Mouse (Mus musculus): ENCODE results near the gene Tgfbr2. TPM values are rescaled to one million over a fixed set of nuclear protein-coding genes. Genes with fewer than 3 reads are reported as not detected.
A peak's percentile ranks its signal among the peaks of the same experiment; 100 is the strongest.

Tgfbr2 gene
- polyA plus RNA-seq, 1 experiment from 2014 or later = 49.7 TPM

DNA sequence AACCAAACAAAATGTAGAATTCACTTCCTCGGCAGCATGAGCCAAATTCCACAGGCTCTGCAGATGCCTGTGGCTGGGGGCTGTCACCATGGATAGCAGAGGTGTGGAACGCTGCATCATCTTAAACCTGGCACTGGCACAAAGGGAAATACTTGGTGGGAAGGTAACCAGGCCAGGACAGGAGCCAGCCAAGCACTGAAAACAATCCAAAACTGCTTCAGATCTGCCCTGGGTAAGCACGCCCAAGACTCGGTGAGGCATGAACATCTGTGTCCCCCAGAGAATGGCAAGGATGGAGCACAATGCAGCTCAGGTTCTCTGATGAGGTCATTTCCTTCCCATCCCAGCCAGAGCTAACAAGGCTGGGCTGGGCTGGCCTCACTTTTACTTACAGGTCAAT lies 43.6 kb upstream of the Tgfbr2 start:
- WGBS = 3% methylated on average over 4 of the region's 4 CpGs
- no peaks in the 10 kb centered on the region for H3K36me3 ChIP-seq (ENCODE audit: control insufficient read depth, insufficient read depth, low read length)
- ATAC-seq (ENCODE audit: low read depth) = peak; percentile 94

DNA sequence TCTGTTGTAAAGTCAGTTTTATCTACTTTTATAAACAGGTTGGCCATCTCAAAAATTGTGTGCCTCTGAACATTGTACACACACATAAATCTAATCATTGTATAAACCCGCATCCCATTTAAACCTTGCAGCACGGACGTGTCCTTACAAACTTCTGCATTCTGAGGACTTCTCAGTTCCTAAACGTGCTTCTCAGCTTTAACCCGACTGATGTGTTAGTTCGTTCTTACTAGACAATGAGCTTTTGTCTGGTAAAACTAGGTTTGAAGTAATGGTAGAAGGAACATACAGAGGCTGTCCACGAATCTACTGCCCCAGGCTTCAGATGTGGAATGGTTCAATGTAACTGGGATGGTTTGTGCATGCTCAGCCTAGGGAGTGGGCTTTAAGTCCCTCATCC lies 41.9 kb upstream of the Tgfbr2 start:
- H3K4me1 ChIP-seq (ENCODE audit: control insufficient read depth, insufficient read depth, low read length) = peaks cover 29% of the 10 kb centered on the region
- no peaks in the 10 kb centered on the region for H3K9me3 ChIP-seq (ENCODE audit: control insufficient read depth, low read length)

More for the DNA sequence above, 43.6 kb upstream of the Tgfbr2 start:
- no peaks in the 10 kb centered on the region for H3K27me3 ChIP-seq (replicated peaks; ENCODE audit: control insufficient read depth, insufficient read depth, low read length)
- no peak overlapping the region for H3K4me3 ChIP-seq (ENCODE audit: low read depth, low read length)
- peak; percentile 95 for DNase-seq (ENCODE audit: low spot score)
- peak overlapping the region; percentile 90 for H3K27ac ChIP-seq (replicated peaks; ENCODE audit: low read depth, low read length)
- no peaks in the 10 kb centered on the region for H3K9me3 ChIP-seq (ENCODE audit: control insufficient read depth, low read length)
- H3K9ac ChIP-seq (ENCODE audit: low read depth, low read length) = no peak overlapping the region
- H3K4me1 ChIP-seq (ENCODE audit: control insufficient read depth, insufficient read depth, low read length) = peaks cover 17% of the 10 kb centered on the region
- H3K4me2 ChIP-seq (ENCODE audit: low read depth, low read length) = no peak overlapping the region

DNA sequence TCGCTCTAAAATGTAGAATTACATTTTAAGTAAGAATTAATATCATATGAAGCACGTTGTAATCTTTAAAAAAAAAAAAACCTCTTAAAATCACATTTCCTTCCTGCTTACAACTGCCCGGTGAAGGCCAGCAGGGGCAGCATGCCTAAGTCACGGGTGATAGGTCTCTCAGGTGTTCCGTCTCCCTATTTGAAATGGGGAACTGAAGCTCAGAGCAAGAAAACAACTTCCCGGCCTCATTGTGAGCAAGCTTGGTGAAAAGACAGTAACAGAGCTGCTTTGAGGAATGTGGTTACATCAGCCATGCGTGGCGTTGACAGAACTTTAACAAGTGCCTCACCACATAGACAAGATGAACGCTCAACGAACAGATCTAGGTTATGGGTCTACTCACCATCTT lies 41.5 kb upstream of the Tgfbr2 start:
- no peak overlapping the region for H3K4me3 ChIP-seq (ENCODE audit: low read depth, low read length)
- DNase-seq (ENCODE audit: low spot score) (no peak), ATAC-seq (ENCODE audit: low read depth) (no peak)
- H3K4me2 ChIP-seq (ENCODE audit: low read depth, low read length) = no peak overlapping the region
- 78% methylated on average over 10 of the region's 10 CpGs for WGBS
- peaks cover 29% of the 10 kb centered on the region for H3K4me1 ChIP-seq (ENCODE audit: control insufficient read depth, insufficient read depth, low read length)
- no peak overlapping the region for H3K9ac ChIP-seq (ENCODE audit: low read depth, low read length)
- H3K27ac ChIP-seq (replicated peaks; ENCODE audit: low read depth, low read length) = no peak overlapping the region
- H3K36me3 ChIP-seq (ENCODE audit: control insufficient read depth, insufficient read depth, low read length) = no peaks in the 10 kb centered on the region
- H3K27me3 ChIP-seq (replicated peaks; ENCODE audit: control insufficient read depth, insufficient read depth, low read length) = no peaks in the 10 kb centered on the region
- no peaks in the 10 kb centered on the region for H3K9me3 ChIP-seq (ENCODE audit: control insufficient read depth, low read length)

More for the DNA sequence above, 41.9 kb upstream of the Tgfbr2 start:
- no peak overlapping the region for H3K4me2 ChIP-seq (ENCODE audit: low read depth, low read length)
- H3K36me3 ChIP-seq (ENCODE audit: control insufficient read depth, insufficient read depth, low read length) = no peaks in the 10 kb centered on the region
- no peak overlapping the region for H3K9ac ChIP-seq (ENCODE audit: low read depth, low read length)
- 80% methylated on average over 7 of the region's 7 CpGs for WGBS
- DNase-seq (ENCODE audit: low spot score) (no peak), ATAC-seq (ENCODE audit: low read depth) (no peak)
- H3K27me3 ChIP-seq (replicated peaks; ENCODE audit: control insufficient read depth, insufficient read depth, low read length) = no peaks in the 10 kb centered on the region
- H3K4me3 ChIP-seq (ENCODE audit: low read depth, low read length) = no peak overlapping the region
- H3K27ac ChIP-seq (replicated peaks; ENCODE audit: low read depth, low read length) = no peak overlapping the region

DNA sequence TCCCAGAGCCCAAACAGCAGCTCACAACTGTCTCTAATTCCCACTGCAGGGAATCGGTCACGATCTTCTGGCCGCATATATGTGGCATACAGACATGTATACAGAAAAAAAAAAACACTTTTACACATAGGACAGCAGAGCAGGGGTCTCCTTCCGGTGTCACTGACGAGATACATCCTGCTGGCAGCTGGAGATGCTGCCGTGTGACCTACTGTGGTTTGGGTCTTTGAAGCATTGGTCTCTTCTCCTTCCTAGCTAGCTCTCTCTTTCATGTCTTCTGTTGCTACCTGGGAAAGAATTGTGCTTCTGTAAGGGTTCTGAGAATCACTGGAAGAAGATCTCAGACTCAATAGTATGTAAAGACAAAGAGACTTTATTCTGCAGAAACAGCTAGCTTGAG lies 39.1 kb upstream of the Tgfbr2 start:
- WGBS = 82% methylated on average over 6 of the region's 6 CpGs
- H3K27ac ChIP-seq (replicated peaks; ENCODE audit: low read depth, low read length) = no peak overlapping the region
- H3K36me3 ChIP-seq (ENCODE audit: control insufficient read depth, insufficient read depth, low read length) = no peaks in the 10 kb centered on the region
- no peak overlapping the region for H3K9ac ChIP-seq (ENCODE audit: low read depth, low read length)
- no peak overlapping the region for H3K4me3 ChIP-seq (ENCODE audit: low read depth, low read length)
- DNase-seq (ENCODE audit: low spot score) (no peak), ATAC-seq (ENCODE audit: low read depth) (no peak)
- H3K9me3 ChIP-seq (ENCODE audit: control insufficient read depth, low read length) = no peaks in the 10 kb centered on the region
- no peak overlapping the region for H3K4me2 ChIP-seq (ENCODE audit: low read depth, low read length)
- peaks cover 20% of the 10 kb centered on the region for H3K4me1 ChIP-seq (ENCODE audit: control insufficient read depth, insufficient read depth, low read length)
- no peaks in the 10 kb centered on the region for H3K27me3 ChIP-seq (replicated peaks; ENCODE audit: control insufficient read depth, insufficient read depth, low read length)

DNA sequence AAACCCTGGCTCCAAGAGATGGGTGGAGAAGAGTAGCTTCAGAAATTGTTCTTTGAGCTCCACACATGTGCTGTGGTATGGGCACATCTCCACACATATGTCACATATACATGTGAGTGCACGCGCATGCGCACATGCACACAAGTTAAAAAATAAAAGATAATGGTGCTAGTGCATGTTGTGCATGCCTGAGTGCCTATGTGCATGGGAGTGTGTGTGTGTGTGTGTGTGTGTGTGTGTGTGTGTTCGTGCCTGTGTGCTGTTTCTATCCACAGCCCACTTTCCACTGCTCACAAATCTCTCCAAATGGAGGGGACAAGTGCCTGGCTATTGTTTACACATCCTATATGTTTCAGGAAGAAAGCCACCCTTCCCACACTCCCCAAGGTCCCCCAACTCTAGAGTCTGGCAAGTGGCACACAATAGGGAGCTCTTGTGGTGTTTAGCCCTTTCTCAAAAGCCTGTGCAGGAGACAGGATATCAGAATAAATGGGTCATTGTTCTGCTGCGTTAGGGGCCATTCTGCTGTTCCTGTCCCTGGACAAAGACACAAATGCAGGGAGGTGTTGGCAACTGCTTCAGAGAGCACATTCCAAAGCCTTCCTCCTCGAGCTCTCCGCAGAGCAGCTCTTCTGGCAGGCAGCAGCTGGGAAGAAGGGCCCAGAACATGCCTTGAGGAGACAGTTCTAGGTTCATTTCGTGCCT lies 37.9 kb upstream of the Tgfbr2 start:
- H3K4me2 ChIP-seq (ENCODE audit: low read depth, low read length) = no peak overlapping the region
- DNase-seq (ENCODE audit: low spot score) (peak; percentile 72), ATAC-seq (ENCODE audit: low read depth) (peak; percentile 63)
- no peak overlapping the region for H3K27ac ChIP-seq (replicated peaks; ENCODE audit: low read depth, low read length)
- H3K4me1 ChIP-seq (ENCODE audit: control insufficient read depth, insufficient read depth, low read length) = peaks cover 12% of the 10 kb centered on the region
- H3K4me3 ChIP-seq (ENCODE audit: low read depth, low read length) = no peak overlapping the region
- H3K36me3 ChIP-seq (ENCODE audit: control insufficient read depth, insufficient read depth, low read length) = no peaks in the 10 kb centered on the region
- 48% methylated on average over 8 of the region's 8 CpGs for WGBS
- no peaks in the 10 kb centered on the region for H3K27me3 ChIP-seq (replicated peaks; ENCODE audit: control insufficient read depth, insufficient read depth, low read length)
- no peak overlapping the region for H3K9ac ChIP-seq (ENCODE audit: low read depth, low read length)
- H3K9me3 ChIP-seq (ENCODE audit: control insufficient read depth, low read length) = no peaks in the 10 kb centered on the region

DNA sequence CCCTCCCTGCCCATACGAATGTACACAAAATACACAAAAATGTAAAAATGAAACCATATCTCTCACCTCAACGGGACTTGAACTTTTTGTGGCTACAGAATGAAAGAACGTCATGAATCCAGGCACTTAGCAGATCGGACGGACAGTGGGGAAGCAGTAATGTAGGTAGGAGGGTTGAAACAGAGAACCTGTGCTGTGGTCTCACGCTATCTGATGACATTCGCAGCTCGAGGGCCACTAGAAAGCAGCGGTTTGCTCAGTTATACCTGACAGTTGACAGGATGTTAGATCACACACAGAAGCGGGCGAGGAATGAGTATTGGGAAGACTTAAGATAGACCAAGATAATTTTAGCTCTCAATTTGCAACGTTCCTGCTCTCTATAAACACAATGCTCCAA lies 36.9 kb upstream of the Tgfbr2 start:
- WGBS = 81% methylated on average over 12 of the region's 12 CpGs
- no peak for ATAC-seq (ENCODE audit: low read depth)
- H3K27ac ChIP-seq (replicated peaks; ENCODE audit: low read depth, low read length) = no peak overlapping the region
- peaks cover 16% of the 10 kb centered on the region for H3K4me1 ChIP-seq (ENCODE audit: control insufficient read depth, insufficient read depth, low read length)
- no peak overlapping the region for H3K4me2 ChIP-seq (ENCODE audit: low read depth, low read length)
- H3K4me3 ChIP-seq (ENCODE audit: low read depth, low read length) = no peak overlapping the region
- DNase-seq (ENCODE audit: low spot score) = no peak
- no peaks in the 10 kb centered on the region for H3K27me3 ChIP-seq (replicated peaks; ENCODE audit: control insufficient read depth, insufficient read depth, low read length)
- H3K9ac ChIP-seq (ENCODE audit: low read depth, low read length) = no peak overlapping the region
- H3K9me3 ChIP-seq (ENCODE audit: control insufficient read depth, low read length) = no peaks in the 10 kb centered on the region
- H3K36me3 ChIP-seq (ENCODE audit: control insufficient read depth, insufficient read depth, low read length) = no peaks in the 10 kb centered on the region

DNA sequence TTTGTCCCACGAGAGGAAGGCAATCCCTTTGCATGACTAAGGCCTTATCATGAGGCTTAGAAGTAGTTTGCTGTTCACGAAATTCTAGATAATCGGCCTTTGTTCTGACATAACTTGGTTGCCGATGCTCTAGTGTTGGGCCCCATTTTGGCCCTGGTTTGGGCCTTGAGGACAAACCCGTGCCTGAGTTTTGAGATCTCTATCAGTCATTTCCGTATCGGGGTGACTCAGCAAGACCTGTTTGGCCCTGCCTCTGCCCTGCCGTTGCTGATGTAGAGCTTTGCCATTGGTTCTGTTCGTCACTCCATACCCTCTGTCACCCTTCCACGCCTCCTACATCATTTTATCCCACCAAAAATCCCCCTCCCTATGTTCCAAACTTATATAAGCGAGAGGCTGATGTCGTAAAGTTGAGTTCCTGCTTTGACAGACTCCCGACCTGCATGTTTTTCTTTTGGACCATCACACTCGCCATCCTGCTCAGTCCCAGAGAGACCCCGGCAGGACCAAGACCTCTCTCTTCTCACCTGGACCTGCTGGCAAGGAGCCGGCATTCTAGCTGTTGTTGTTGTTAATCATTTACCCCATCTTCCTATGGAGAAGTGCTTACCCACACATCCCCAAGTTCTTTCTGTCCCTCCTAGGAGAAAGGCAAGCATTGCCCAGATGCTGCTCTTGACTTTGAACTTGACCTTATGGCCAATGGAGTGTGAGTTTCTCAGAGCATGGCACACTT lies 33.2 kb upstream of the Tgfbr2 start:
- Histone ChIP-seq H3K27me3 (replicated peaks; ENCODE audit: control insufficient read depth, insufficient read depth, low read length) (no peaks in the 10 kb centered on the region), H3K4me1 (ENCODE audit: control insufficient read depth, insufficient read depth, low read length) (peaks cover 14% of the 10 kb centered on the region), H3K27ac (replicated peaks; ENCODE audit: low read depth, low read length) (no peak overlapping the region), H3K9ac (ENCODE audit: low read depth, low read length) (no peak overlapping the region), H3K4me3 (ENCODE audit: low read depth, low read length) (no peak overlapping the region), H3K9me3 (ENCODE audit: control insufficient read depth, low read length) (no peaks in the 10 kb centered on the region), H3K4me2 (ENCODE audit: low read depth, low read length) (no peak overlapping the region), H3K36me3 (ENCODE audit: control insufficient read depth, insufficient read depth, low read length) (no peaks in the 10 kb centered on the region)
- DNase-seq (ENCODE audit: low spot score) (no peak), ATAC-seq (ENCODE audit: low read depth) (no peak)
- 89% methylated on average over 16 of the region's 16 CpGs for WGBS

DNA sequence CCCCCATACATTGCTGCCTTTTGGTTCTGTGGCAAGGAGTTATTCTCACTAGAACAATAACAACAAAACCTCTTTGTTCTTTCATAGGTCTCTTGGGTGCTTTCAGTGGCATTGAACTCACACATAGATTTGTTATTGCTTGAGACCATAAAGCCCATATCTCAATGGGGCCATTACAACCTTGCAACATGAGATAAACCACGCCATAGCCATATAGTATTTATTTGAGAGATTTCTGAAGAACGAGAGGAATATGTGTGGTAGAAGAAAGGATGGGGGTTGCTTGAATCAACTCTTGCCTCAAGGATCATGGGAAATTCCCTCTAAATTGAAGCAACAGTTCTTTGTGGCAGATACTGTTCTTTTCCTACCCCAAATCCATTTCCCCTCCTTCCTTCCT lies 31.7 kb upstream of the Tgfbr2 start:
- Histone ChIP-seq H3K36me3 (ENCODE audit: control insufficient read depth, insufficient read depth, low read length) (no peaks in the 10 kb centered on the region), H3K4me3 (ENCODE audit: low read depth, low read length) (no peak overlapping the region), H3K27me3 (replicated peaks; ENCODE audit: control insufficient read depth, insufficient read depth, low read length) (no peaks in the 10 kb centered on the region), H3K9me3 (ENCODE audit: control insufficient read depth, low read length) (no peaks in the 10 kb centered on the region), H3K4me2 (ENCODE audit: low read depth, low read length) (no peak overlapping the region), H3K27ac (replicated peaks; ENCODE audit: low read depth, low read length) (no peak overlapping the region), H3K4me1 (ENCODE audit: control insufficient read depth, insufficient read depth, low read length) (0 out of 2 replicates have a peak, but pooled peaks cover 4% of the 10 kb centered on the region), H3K9ac (ENCODE audit: low read depth, low read length) (no peak overlapping the region)
- no peak for DNase-seq (ENCODE audit: low spot score)
- WGBS = 60% methylated on average over 2 of the region's 2 CpGs
- ATAC-seq (ENCODE audit: low read depth) = no peak

Measured in embryonic facial prominence, embryonic 14.5 days (tissue).